Mouse (Mus musculus): Measurements from ENCODE around the gene Tmprss9.

- TF ChIP-seq CTCF (IDR thresholded peaks at IDR 0.05; ENCODE audit: low read depth) = no peak
- TF ChIP-seq EP300 (IDR thresholded peaks at IDR 0.05; ENCODE audit: low read depth) = no peak
Observed at GRCm38 (mm10) chr10:80944231-80944630, 72.6 kb downstream of the Tmprss9 start.
